9 mouse cellular contexts compared by ENCODE assay signal in the genomic region with DNA sequence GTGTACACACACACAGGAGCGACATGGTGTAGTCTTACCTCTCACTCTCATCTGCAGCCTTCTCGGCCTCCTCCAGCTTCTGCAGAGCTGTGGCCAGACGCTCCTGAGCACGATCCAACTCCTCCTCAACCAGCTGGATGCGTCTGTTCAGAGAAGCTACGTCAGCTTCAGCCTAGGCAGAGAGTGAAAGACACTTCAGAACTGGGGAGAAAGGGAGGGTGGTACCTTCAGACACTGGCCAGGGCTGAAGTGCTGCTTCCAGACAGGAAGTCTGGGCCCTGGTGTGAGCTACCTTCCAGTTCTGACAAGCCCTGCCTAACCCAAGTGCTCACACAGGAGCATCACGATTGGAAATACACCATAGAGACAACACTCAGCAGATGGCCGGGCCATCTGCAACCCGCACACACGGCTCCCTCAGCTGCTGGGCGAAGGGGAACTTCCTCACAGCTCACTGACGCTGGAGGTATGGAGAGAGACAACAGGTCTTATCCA. TPM values are rescaled to one million over a fixed set of nuclear protein-coding genes. Genes with fewer than 3 reads are reported as not detected.
A peak's percentile ranks its signal among the peaks of the same experiment; 100 is the strongest.
DNase-seq lines count a peak whose midpoint lies in the region; ATAC-seq lines count a peak whose summit lies in the region.
"Had no signal": no experiment of that assay in that cellular context is flagged by ENCODE, and none has a peak within 500 bp of the region (broad histone marks: within the 10 kb centered on the region; RNA-seq: fewer than 3 reads in every experiment).

No protein-coding gene starts in this region.

- peaks cover 26% of the 10 kb centered on the region for H3K4me1 ChIP-seq in forebrain, embryonic 13.5 days
- H3K4me1 ChIP-seq in forebrain, embryonic 11.5 days (replicated peaks; ENCODE audit: control insufficient read depth, insufficient read depth, low read length) = peaks cover 12% of the 10 kb centered on the region; the same call in 1 of the 2 replicates
- peaks cover 20% of the 10 kb centered on the region for H3K4me1 ChIP-seq in midbrain, embryonic 13.5 days (replicated peaks)

- no peak for DNase-seq in forebrain, embryonic 11.5 days (ENCODE audit: low spot score)
- DNase-seq in MN1 (ENCODE audit: low spot score) = peak; percentile 60
- peak; percentile 98 for DNase-seq in heart, adult 11 months
- peak; percentile 83 for DNase-seq in layer of hippocampus, adult 9-11 months
- peak; percentile 57 for DNase-seq in lung, postnatal 36 days

- no peak overlapping the region for H3K4me3 ChIP-seq in forebrain, embryonic 13.5 days
- no peak overlapping the region for H3K4me3 ChIP-seq in forebrain, embryonic 11.5 days (ENCODE audit: low read depth, low read length)
- H3K4me3 ChIP-seq in midbrain, embryonic 13.5 days (replicated peaks) = no peak overlapping the region
- H3K4me3 ChIP-seq: embryonic facial prominence, embryonic 15.5 days had no signal

- H3K36me3 ChIP-seq in forebrain, embryonic 13.5 days (ENCODE audit: poor library complexity, severe bottlenecking) = peaks cover 52% of the 10 kb centered on the region
- H3K36me3 ChIP-seq in forebrain, embryonic 11.5 days (ENCODE audit: control insufficient read depth, insufficient read depth, low read length) = peaks cover 25% of the 10 kb centered on the region
- H3K36me3 ChIP-seq in midbrain, embryonic 13.5 days = peaks cover 52% of the 10 kb centered on the region

- H3K4me2 ChIP-seq in forebrain, embryonic 13.5 days = no peak overlapping the region
- no peak overlapping the region for H3K4me2 ChIP-seq in forebrain, embryonic 11.5 days (ENCODE audit: low read depth, low read length, severe bottlenecking)
- H3K4me2 ChIP-seq in midbrain, embryonic 13.5 days (replicated peaks) = no peak overlapping the region
- H3K4me2 ChIP-seq: embryonic facial prominence, embryonic 15.5 days had no signal

- H3K27ac ChIP-seq in forebrain, embryonic 13.5 days = peak overlapping the region; percentile 31; the same call in 1 of the 2 replicates
- H3K27ac ChIP-seq in forebrain, embryonic 11.5 days (ENCODE audit: low read depth, low read length) = no peak overlapping the region
- no peak overlapping the region for H3K27ac ChIP-seq in midbrain, embryonic 13.5 days

- H3K27me3 ChIP-seq in forebrain, embryonic 13.5 days = no peaks in the 10 kb centered on the region
- no peaks in the 10 kb centered on the region for H3K27me3 ChIP-seq in forebrain, embryonic 11.5 days (ENCODE audit: control insufficient read depth, insufficient read depth, low read length)
- H3K27me3 ChIP-seq in midbrain, embryonic 13.5 days = no peaks in the 10 kb centered on the region
- H3K27me3 ChIP-seq: embryonic facial prominence, embryonic 15.5 days had no signal

- WGBS in forebrain, embryonic 13.5 days = 84% methylated on average over 12 of the region's 12 CpGs
- 92% methylated on average over 12 of the region's 12 CpGs for WGBS in forebrain, embryonic 11.5 days
- 93% methylated on average over 12 of the region's 12 CpGs for WGBS in midbrain, embryonic 13.5 days

- 0 out of 2 replicates have a peak, but pooled peaks have one; percentile 24 for ATAC-seq in forebrain, embryonic 13.5 days
- no peak for ATAC-seq in forebrain, embryonic 11.5 days (replicated peaks; ENCODE audit: low FRiP score)
- no peak for ATAC-seq in erythroblast, adult 5-6 weeks (replicated peaks; ENCODE audit: low FRiP score, poor library complexity, severe bottlenecking)
- ATAC-seq in midbrain, embryonic 13.5 days = no peak

- H3K9me3 ChIP-seq in forebrain, embryonic 13.5 days (replicated peaks) = peaks cover 9% of the 10 kb centered on the region
- peaks cover 7% of the 10 kb centered on the region for H3K9me3 ChIP-seq in forebrain, embryonic 11.5 days (ENCODE audit: control insufficient read depth, low read length)
- peaks cover 7% of the 10 kb centered on the region; the same call in 1 of the 2 replicates for H3K9me3 ChIP-seq in midbrain, embryonic 13.5 days

- H3K9ac ChIP-seq in forebrain, embryonic 13.5 days = no peak overlapping the region
- no peak overlapping the region for H3K9ac ChIP-seq in forebrain, embryonic 11.5 days (ENCODE audit: low read length)
- H3K9ac ChIP-seq in midbrain, embryonic 13.5 days (replicated peaks) = no peak overlapping the region
- H3K9ac ChIP-seq: embryonic facial prominence, embryonic 15.5 days had no signal

RNA-seq across cellular contexts. Expression of a gene that starts 13.2 kb away (rescaled TPM):
- 109 and 119 TPM in 2 replicates for polyA plus RNA-seq in forebrain, embryonic 13.5 days (2015; fragmentation: Nextera tagmentation; extraction: Ambion mirVana)
- 320 TPM in 2 replicates for polyA plus RNA-seq in forebrain, embryonic 11.5 days (2014; fragmentation: Nextera tagmentation; extraction: Ambion mirVana)
- 213 and 329 TPM in 2 replicates for total RNA-seq in erythroblast, adult 5-6 weeks (2015; ENCODE audit: low replicate concordance)
- total RNA-seq in erythroblast, adult 5-6 weeks (2017; ENCODE audit: low replicate concordance) = 393 and 461 TPM in 2 replicates
- 115 and 118 TPM in 2 replicates for polyA plus RNA-seq in midbrain, embryonic 13.5 days (2015; fragmentation: Nextera tagmentation; extraction: Ambion mirVana)
